Mouse (Mus musculus): ENCODE measurements around the gene Bcas1. TPM values are rescaled to one million over a fixed set of nuclear protein-coding genes. Genes with fewer than 3 reads are reported as not detected.

Bcas1 gene
- 5.0 TPM for polyA plus RNA-seq (2017; shearing (Covaris generic))

DNA sequence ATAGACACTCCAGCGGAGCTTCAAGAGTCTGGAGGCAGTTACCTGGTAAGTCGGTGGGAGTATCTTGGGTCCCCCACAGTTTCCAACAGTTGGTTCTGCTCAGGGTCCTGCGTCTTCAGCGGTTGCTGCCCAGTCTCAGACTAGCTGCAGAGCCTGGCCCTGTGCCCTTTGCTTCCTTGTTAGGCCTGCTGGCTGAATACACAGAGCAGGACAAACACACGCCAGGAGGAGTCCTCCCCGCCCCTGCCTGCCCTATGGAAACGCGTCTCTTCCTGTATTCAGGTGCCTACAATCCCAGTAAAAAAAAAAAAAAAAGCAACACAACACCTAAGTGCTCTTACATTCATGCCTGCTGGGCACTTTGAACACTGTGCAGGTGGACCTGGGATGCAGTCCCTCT, at the start of gene Bcas1:
Gene Bcas1, minus strand, starts transcription at position 142 of the 400 bp plus-strand sequence.

Other genes starting within 250 kb of the Bcas1 start
- 54.7 TPM for gene Pfdn4, start 68.6 kb upstream of the Bcas1 start, polyA plus RNA-seq (2017; shearing (Covaris generic))
- gene Cyp24a1, start 69.3 kb upstream of the Bcas1 start, polyA plus RNA-seq (2017; shearing (Covaris generic)): not detected
- not detected for gene 4930470P17Rik, start 174.2 kb upstream of the Bcas1 start, polyA plus RNA-seq (2017; shearing (Covaris generic))